Mouse (Mus musculus): ENCODE measurements around the gene Lin28a. TPM values are rescaled to one million over a fixed set of nuclear protein-coding genes. Genes with fewer than 3 reads are reported as not detected.

The Lin28a gene
- not detected for polyA plus RNA-seq (2014; fragmentation: Illumina TruSeq; extraction: RNeasy Lipid Tissue Mini Kit (QIAGEN cat#74804); ENCODE audit: low read depth, low replicate concordance)

DNA sequence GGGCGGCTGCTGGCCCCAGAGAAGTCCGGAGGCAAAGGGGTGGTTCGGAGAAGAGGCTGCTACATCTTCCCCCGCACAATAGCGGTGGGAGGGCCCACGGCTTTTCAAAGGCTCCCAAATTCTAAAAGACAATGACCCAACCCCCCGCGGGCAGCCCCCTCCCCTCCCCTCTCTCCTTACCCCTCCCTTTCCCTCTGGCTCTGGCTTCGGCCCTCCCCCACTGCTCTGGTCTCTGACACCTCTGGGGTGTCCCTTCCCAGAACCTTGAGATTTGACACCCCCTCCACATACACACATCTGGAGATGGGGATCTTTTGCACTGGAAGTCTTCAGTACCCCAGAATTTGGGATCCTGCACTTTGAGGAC is at the start of gene Lin28a:
TSS of gene Lin28a (minus strand) at position 63 of the 367 bp plus-strand sequence.

DNA sequence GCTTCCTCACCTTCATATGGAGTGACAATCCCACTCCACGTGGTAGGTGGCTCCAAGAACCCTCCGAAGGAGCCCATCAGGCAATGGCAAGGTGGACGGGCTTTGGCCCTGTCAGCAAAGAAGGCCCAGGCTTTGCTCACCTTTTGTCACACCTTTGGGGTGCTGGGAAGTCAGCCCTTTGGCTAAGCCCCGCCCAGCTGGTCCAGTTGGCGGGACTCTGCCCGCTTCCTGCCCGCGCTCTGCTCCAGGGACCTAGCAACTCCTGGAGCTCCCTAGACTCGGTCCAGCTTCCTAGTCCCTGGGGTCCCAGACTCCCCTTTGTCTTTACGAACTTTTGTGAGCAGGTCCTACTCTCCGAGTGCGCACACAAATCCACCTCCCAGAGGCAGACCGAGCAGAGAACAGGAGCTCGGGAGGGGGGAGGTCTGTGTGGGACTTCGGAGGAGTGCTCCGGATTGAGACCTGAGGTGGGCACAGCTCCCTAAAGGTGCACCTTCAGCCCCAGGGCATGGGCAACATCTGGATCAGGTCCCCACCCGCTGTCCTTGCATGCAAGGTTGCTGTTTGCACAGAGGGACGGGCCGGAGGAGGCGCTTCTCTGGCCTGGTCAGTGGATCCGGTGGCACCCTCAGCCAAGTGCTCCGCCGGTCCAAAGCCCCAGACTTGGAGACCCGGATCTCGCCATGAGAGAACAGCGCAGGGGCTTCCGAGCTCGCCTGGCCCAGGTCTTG is 41.7 kb upstream of the Lin28a start, which contains the start of gene Crybg2:
TSS of gene Crybg2 (plus strand) at position 681 of the 731 bp plus-strand sequence.

DNA sequence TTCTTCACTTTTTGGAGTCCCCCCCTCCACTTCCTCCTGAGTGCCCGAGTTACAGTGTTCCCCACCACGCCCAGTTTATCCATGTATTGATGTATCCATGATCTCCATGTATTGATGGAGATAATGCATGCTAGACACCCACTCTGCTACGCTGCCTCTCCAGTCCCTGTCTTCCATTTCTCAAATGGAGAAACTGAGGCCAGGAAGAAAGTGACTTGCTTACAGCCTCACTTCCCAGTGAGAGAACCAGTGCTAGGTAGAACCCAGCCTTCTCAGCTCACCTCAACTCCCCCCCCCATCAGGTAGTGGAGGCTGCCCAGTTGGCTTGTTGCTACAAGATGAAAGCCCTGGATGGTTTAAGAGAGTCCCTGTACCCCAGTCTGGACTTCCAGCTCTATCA is 34.9 kb upstream of the Lin28a start, which contains the start of gene Zfp683:
TSS of gene Zfp683 (plus strand) at position 301 of the 400 bp plus-strand sequence.

DNA sequence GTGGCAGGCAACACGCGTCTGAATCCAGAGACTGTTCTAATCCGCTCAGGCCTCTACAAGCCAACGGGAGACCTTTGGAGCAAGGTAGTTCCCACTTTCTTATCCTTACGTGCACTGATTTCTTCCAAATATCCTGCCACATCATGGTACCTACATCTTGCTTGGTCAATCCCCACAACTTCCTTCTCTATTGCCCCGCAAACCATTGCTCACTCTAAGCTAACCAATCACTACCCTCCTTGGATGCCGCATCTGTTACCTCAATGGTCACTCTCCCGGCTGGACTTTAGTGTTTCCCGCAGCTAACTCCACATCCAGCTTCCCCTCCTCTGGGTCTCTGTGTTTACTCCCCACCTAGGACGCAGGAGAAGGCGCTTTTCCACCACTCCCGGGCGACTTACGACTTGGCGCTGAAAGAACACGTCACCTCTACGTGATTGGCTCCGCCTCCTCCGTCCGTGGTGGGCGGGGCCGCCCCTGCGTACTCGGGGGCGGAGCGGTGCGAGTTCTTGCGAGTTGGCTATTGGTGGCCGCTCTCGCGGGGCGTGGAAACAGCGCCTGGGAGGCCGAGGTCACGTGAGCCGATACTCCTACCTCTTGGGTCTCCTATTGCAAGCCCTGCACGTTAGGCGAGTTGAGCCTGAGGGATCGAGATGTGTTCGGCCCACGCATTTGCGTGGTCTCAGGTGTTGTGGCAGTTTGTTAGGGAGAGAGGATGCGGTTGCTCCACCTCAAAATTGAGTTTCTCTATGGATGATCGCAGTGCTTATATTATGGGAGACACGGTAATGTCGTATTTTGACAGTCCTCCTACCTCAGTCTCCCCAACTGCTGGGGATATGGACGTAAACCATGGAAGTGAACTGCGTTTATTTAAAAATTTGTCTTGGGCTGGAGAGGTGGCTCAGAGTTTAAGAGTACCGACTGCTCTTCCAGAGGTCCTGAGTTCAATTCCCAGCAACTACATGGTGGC is 17.9 kb downstream of the Lin28a start, which contains the start of gene Dhdds:
TSS of gene Dhdds (minus strand) at position 453 of the 973 bp plus-strand sequence.

DNA sequence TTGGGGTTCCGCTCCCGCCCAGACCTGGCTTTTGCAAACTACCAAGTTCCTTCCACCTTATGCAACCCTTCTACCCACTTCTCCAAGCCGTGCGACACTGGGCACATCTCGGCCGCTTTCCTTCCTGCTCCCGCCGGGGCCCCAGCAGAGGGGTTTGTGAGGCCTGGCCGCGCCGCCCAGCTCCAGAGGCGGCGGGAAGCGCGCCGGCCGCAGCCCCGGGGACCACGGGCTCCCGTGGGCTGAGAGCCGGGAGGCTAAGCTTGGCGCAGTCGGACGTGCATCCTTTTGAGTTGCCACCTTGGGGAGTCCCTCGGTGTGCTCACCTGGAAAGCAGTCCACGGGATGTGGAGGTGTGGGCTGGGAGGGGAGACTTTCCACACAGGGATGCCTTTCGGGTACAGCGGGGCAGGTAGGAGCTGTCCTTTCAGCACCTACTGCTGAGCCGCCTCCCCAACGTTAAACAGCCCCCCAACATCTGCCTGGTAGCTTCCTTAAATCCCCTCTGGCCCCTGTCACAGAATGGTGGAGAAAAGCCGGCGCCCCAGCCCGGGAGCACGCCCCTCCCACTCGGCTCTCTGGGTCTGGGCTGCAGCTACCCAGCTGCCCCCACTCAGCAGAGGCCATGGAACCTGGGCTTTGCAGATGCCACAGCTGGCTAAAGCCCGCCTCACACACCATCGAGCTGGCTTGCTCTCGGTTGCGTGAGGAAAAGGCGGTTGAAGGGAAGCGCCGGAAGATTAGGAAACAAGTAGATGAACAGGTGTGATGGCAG is 50.3 kb downstream of the Lin28a start, which contains the start of gene Hmgn2:
TSS of gene Hmgn2 (minus strand) at position 501 of the 772 bp plus-strand sequence.

Other genes with a start within 250 kb of the Lin28a start
- gene Rps6ka1, start 131.0 kb downstream of the Lin28a start, polyA plus RNA-seq (2014; fragmentation: Illumina TruSeq; extraction: RNeasy Lipid Tissue Mini Kit (QIAGEN cat#74804); ENCODE audit: low read depth, low replicate concordance): 1.3 TPM
- gene Hmgn2, start 50.2 kb downstream of the Lin28a start, polyA plus RNA-seq (2014; fragmentation: Illumina TruSeq; extraction: RNeasy Lipid Tissue Mini Kit (QIAGEN cat#74804); ENCODE audit: low read depth, low replicate concordance): 169 TPM
- 19.4 TPM for gene Dhdds, start 17.9 kb downstream of the Lin28a start, polyA plus RNA-seq (2014; fragmentation: Illumina TruSeq; extraction: RNeasy Lipid Tissue Mini Kit (QIAGEN cat#74804); ENCODE audit: low read depth, low replicate concordance)
- not detected for gene Zfp683, start 35.0 kb upstream of the Lin28a start, polyA plus RNA-seq (2014; fragmentation: Illumina TruSeq; extraction: RNeasy Lipid Tissue Mini Kit (QIAGEN cat#74804); ENCODE audit: low read depth, low replicate concordance)
- not detected for gene Crybg2, start 42.0 kb upstream of the Lin28a start, polyA plus RNA-seq (2014; fragmentation: Illumina TruSeq; extraction: RNeasy Lipid Tissue Mini Kit (QIAGEN cat#74804); ENCODE audit: low read depth, low replicate concordance)
- gene Cd52, start 76.2 kb upstream of the Lin28a start, polyA plus RNA-seq (2014; fragmentation: Illumina TruSeq; extraction: RNeasy Lipid Tissue Mini Kit (QIAGEN cat#74804); ENCODE audit: low read depth, low replicate concordance): 15.0 TPM
- 0.53 TPM for gene Ubxn11, start 83.7 kb upstream of the Lin28a start, polyA plus RNA-seq (2014; fragmentation: Illumina TruSeq; extraction: RNeasy Lipid Tissue Mini Kit (QIAGEN cat#74804); ENCODE audit: low read depth, low replicate concordance)
- gene Sh3bgrl3, start 109.9 kb upstream of the Lin28a start, polyA plus RNA-seq (2014; fragmentation: Illumina TruSeq; extraction: RNeasy Lipid Tissue Mini Kit (QIAGEN cat#74804); ENCODE audit: low read depth, low replicate concordance): 1.0 TPM
- gene Cep85, start 168.3 kb upstream of the Lin28a start, polyA plus RNA-seq (2014; fragmentation: Illumina TruSeq; extraction: RNeasy Lipid Tissue Mini Kit (QIAGEN cat#74804); ENCODE audit: low read depth, low replicate concordance): 9.9 TPM
- not detected for gene Gm7534, start 184.2 kb upstream of the Lin28a start, polyA plus RNA-seq (2014; fragmentation: Illumina TruSeq; extraction: RNeasy Lipid Tissue Mini Kit (QIAGEN cat#74804); ENCODE audit: low read depth, low replicate concordance)
- gene Catsper4, start 208.5 kb upstream of the Lin28a start, polyA plus RNA-seq (2014; fragmentation: Illumina TruSeq; extraction: RNeasy Lipid Tissue Mini Kit (QIAGEN cat#74804); ENCODE audit: low read depth, low replicate concordance): not detected
- gene Cnksr1, start 219.6 kb upstream of the Lin28a start, polyA plus RNA-seq (2014; fragmentation: Illumina TruSeq; extraction: RNeasy Lipid Tissue Mini Kit (QIAGEN cat#74804); ENCODE audit: low read depth, low replicate concordance): 0.65 TPM
- gene E130218I03Rik, start 224.8 kb upstream of the Lin28a start, polyA plus RNA-seq (2014; fragmentation: Illumina TruSeq; extraction: RNeasy Lipid Tissue Mini Kit (QIAGEN cat#74804); ENCODE audit: low read depth, low replicate concordance): not detected
- gene Zfp593, start 226.8 kb upstream of the Lin28a start, polyA plus RNA-seq (2014; fragmentation: Illumina TruSeq; extraction: RNeasy Lipid Tissue Mini Kit (QIAGEN cat#74804); ENCODE audit: low read depth, low replicate concordance): not detected
- not detected for gene Gm30191, start 228.1 kb upstream of the Lin28a start, polyA plus RNA-seq (2014; fragmentation: Illumina TruSeq; extraction: RNeasy Lipid Tissue Mini Kit (QIAGEN cat#74804); ENCODE audit: low read depth, low replicate concordance)
- not detected for gene Grrp1, start 235.3 kb upstream of the Lin28a start, polyA plus RNA-seq (2014; fragmentation: Illumina TruSeq; extraction: RNeasy Lipid Tissue Mini Kit (QIAGEN cat#74804); ENCODE audit: low read depth, low replicate concordance)

Data from kidney, adult 10 weeks (tissue).